Mouse (Mus musculus) megakaryocyte, embryonic 14.5 days (primary cell): ENCODE measurements at regions not wholly inside any gene's neighbourhood (a gene's known extent, or its start where the extent isn't known, plus 50 kb on each side); places are given as distances from the start of the nearest gene placed in this dataset.

ENCODE experiments used
- FLI1 ChIP-seq: IDR thresholded peaks from 2 replicates; pipeline ENCODE4 v1.6.1; 2012; ENCODE audit warnings: low read length, inconsistent platforms, mixed read lengths
- GATA1 ChIP-seq: IDR thresholded peaks from 3 replicates; pipeline ENCODE4 v1.6.1; 2012; ENCODE audit warnings: mixed read lengths, low read length, inconsistent platforms, borderline replicate concordance

GRCm38 (mm10) chr6:118322631-118323030 lies 96.6 kb downstream of the Bms1 start:
- TF ChIP-seq GATA1 = no peak
- TF ChIP-seq FLI1 = no peak
